Mouse (Mus musculus) stomach, postnatal 0 days (tissue): ENCODE measurements around the gene Fry.

Experiments used
- CTCF ChIP-seq: IDR thresholded peaks from 2 replicates; pipeline ENCODE4 v1.5.1; 2016; ENCODE audit warnings: antibody characterized with exemption, low read depth, mild to moderate bottlenecking, moderate library complexity
- EP300 ChIP-seq: optimal IDR thresholded peaks from 2 replicates; pipeline ENCODE3; 2016; ENCODE audit warnings: antibody characterized with exemption

DNA sequence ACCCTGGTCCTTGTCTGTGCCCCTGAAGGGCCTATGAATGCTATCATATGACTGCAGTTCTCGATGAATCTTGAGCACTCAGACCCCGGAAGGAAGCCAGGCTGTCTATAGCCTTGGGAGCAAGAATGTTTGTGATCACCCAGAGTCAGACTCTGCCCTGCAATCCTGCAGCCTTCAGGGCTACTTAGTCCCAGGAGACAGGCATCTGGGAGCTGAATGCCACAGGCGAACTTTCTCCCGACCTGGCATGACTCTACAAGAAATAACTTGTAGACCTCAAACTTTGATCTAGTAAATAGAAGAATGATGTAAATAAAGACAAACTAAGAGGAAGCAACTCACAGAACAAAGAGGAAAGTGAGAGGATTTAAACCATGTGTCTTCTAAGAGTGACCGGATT is 40.7 kb downstream of the Fry start:
- TF ChIP-seq CTCF (no peak), EP300 (no peak)
